Mouse (Mus musculus): ENCODE measurements around the gene Las1l. TPM values are rescaled to one million over a fixed set of nuclear protein-coding genes. Genes with fewer than 3 reads are reported as not detected.

Las1l gene
- total and polyA plus RNA-seq, 3 experiments, result 35.1 to 86.3 TPM; not detected in 1

DNA sequence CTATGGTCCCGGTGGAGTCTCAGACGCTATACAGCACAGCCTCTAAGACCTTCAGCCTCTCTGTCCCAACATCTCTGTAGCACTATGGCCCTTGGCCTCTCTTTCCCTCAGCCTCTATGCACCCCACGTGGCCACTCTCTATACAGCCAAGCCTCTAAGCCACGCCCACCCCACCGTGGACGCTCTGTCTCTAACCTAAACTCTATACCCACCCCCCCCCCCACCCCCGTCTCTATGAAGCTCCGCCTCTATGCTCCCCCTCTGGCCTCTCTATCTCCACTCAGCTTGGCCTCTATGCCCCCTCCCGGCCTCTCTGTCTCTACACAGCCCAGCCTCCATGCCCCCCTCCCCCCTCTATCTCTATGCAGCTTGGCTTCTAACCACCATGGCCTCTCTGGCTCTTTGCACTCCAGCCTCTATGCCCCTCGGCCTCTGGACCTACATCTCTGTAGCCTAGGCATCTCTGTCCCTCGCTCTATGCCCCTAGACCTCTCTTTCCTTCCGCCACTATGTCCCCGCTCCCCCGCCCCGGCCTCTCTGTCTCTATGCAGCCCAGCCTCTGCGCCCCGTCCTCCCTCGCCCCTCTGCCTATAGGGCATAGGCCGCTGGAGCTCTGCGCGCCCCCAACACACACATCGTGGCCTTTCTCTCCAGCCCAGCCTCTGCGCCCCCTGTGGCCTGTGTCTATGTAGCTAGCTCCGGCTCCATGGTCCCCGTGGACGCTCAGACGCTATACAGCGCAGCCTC lies 11.3 kb upstream of the Las1l start:
- Histone ChIP-seq H3K79me2 (ENCODE audit: control insufficient read depth, insufficient read depth, low read length, poor library complexity) (no peaks in the 10 kb centered on the region; the same call in 1 of the 2 replicates), H3K4me3 (ENCODE audit: control insufficient read depth in 1 of 2, insufficient read depth in 1 of 2, low read depth in 2 of 2, low read length in 2 of 2) (peak overlapping the region; percentile 72), H3K27me3 (ENCODE audit: control insufficient read depth in 1 of 2, insufficient read depth in 2 of 2, low read length in 2 of 2) (no peaks in the 10 kb centered on the region; a peak in 1 of 4 replicates), H3K9me3 (replicated peaks; ENCODE audit: insufficient read depth, low read length) (no peaks in the 10 kb centered on the region), H3K9ac (ENCODE audit: control insufficient read depth, low read depth, low read length, poor library complexity, severe bottlenecking) (peak overlapping the region; percentile 91), H3K4me1 (ENCODE audit: control insufficient read depth in 1 of 2, insufficient read depth in 2 of 2, low read length in 2 of 2) (peaks cover 0 to 14% of the 10 kb centered on the region in 2 experiments; a peak in 2 of 4 replicates), H3K36me3 (ENCODE audit: control insufficient read depth in 1 of 2, insufficient read depth in 2 of 2, low read length in 2 of 2) (no peaks in the 10 kb centered on the region), H3K27ac (ENCODE audit: control insufficient read depth, low read depth, low read length) (peak overlapping the region; percentile 81)
- peak; percentile 90 for DNase-seq (ENCODE audit: low read depth, low spot score)
- TF ChIP-seq POLR2AphosphoS5 (IDR thresholded peaks at IDR 0.05; ENCODE audit: borderline replicate concordance, low read depth, low read length) (no peak), HCFC1 (IDR thresholded peaks at IDR 0.05; ENCODE audit: low read depth, low read length) (peak; percentile 76), TBP (IDR thresholded peaks at IDR 0.05; ENCODE audit: low read depth, low read length) (peak; percentile 41; the same call in 1 of the 2 replicates), KAT2A (conservative IDR thresholded peaks at IDR 0.05; ENCODE audit: low read depth, low read length) (no peak), ZKSCAN1 (IDR thresholded peaks at IDR 0.05; ENCODE audit: low read depth, low read length) (no peak), RCOR1 (IDR thresholded peaks at IDR 0.05; ENCODE audit: low read depth, low read length) (no peak), POLR2A (IDR thresholded peaks at IDR 0.05; ENCODE audit: control insufficient read depth in 1 of 2, insufficient read depth in 1 of 2, low read depth in 1 of 2, low read length in 2 of 2, poor library complexity in 1 of 2) (peak; percentile 43 to 73; a peak in 2 of 4 replicates), E2F4 (IDR thresholded peaks at IDR 0.05; ENCODE audit: borderline replicate concordance, low read depth, low read length) (no peak), JUND (IDR thresholded peaks at IDR 0.05; ENCODE audit: low read depth, low read length) (no peak), UBTF (IDR thresholded peaks at IDR 0.05; ENCODE audit: borderline replicate concordance, insufficient read depth, low read depth, low read length) (no peak), MYB (IDR thresholded peaks at IDR 0.05; ENCODE audit: low read depth, low read length) (no peak), CHD2 (IDR thresholded peaks at IDR 0.05; ENCODE audit: low read length) (no peak), POLR2AphosphoS2 (IDR thresholded peaks at IDR 0.05; ENCODE audit: low read length) (no peak), RAD21 (IDR thresholded peaks at IDR 0.05; ENCODE audit: low read depth, low read length) (no peak), NRF1 (IDR thresholded peaks at IDR 0.05; ENCODE audit: insufficient read depth, low read depth, low read length, poor library complexity, severe bottlenecking) (no peak), MAFK (IDR thresholded peaks at IDR 0.05; ENCODE audit: borderline replicate concordance, low read depth, low read length) (no peak), GABPA (IDR thresholded peaks at IDR 0.05; ENCODE audit: low read depth, low read length) (no peak), ZNF384 (IDR thresholded peaks at IDR 0.05; ENCODE audit: low read depth, low read length) (no peak), MAX (IDR thresholded peaks at IDR 0.05; ENCODE audit: low read length) (peak; percentile 78), MXI1 (IDR thresholded peaks at IDR 0.05; ENCODE audit: low read depth, low read length) (peak; percentile 63; the same call in 1 of the 2 replicates), MEF2A (IDR thresholded peaks at IDR 0.05; ENCODE audit: extremely low read depth, insufficient replicate concordance, low read depth, low read length, poor library complexity, severe bottlenecking) (no peak), ZC3H11A (IDR thresholded peaks at IDR 0.05; ENCODE audit: low read depth, low read length) (no peak), ZMIZ1 (IDR thresholded peaks at IDR 0.05; ENCODE audit: low read depth, low read length) (no peak), ETS1 (IDR thresholded peaks at IDR 0.05; ENCODE audit: low read depth, low read length) (no peak), ELF1 (IDR thresholded peaks at IDR 0.05; ENCODE audit: low read depth, low read length) (no peak), TCF12 (IDR thresholded peaks at IDR 0.05; ENCODE audit: low read depth, low read length) (peak; percentile 28; the same call in 1 of the 2 replicates), USF2 (IDR thresholded peaks at IDR 0.05; ENCODE audit: borderline replicate concordance in 1 of 2, insufficient read depth in 1 of 2, low read depth in 1 of 2, low read length in 2 of 2) (0 out of 4 replicates have a peak, but pooled peaks of 1 of the 2 experiments have one; percentile 30), CHD1 (IDR thresholded peaks at IDR 0.05; ENCODE audit: low read depth, low read length) (no peak), EP300 (IDR thresholded peaks at IDR 0.05; ENCODE audit: low read depth in 1 of 2, low read length in 2 of 2) (no peak), MAZ (IDR thresholded peaks at IDR 0.05; ENCODE audit: low read depth, low read length) (peak; percentile 84), NELFE (IDR thresholded peaks at IDR 0.05; ENCODE audit: low read depth, low read length) (peak; percentile 50), SIN3A (IDR thresholded peaks at IDR 0.05; ENCODE audit: low read length) (peak; percentile 60; the same call in 1 of the 2 replicates), USF1 (IDR thresholded peaks at IDR 0.05; ENCODE audit: low read depth, low read length) (peak; percentile 88), MYC (IDR thresholded peaks at IDR 0.05; ENCODE audit: low read depth, low read length) (peak; percentile 76), SMC3 (IDR thresholded peaks at IDR 0.05; ENCODE audit: low read depth, low read length) (no peak), GATA1 (IDR thresholded peaks at IDR 0.05; ENCODE audit: low read depth, low read length) (no peak)
